ENCODE assay signal across 10 mouse cellular contexts in the genomic region with DNA sequence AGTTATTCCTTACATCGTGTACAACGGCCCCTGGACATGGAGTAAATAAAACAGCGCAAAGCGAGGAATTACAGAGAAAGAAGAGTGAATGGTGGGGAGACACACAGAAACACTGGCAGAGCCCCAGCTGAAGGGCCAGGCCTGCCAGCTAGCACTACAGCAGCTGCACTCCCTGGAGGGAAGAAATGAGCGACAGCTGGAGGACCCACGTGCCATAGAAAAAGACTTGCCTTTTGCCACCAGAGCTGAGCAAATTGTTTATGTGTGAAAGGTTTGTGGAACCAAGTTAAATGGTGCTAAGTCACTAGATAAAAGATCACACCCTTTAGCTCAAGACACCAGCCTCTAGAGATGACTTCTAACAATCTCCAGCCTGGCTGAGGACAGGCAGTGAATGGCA. TPM values are rescaled to one million over a fixed set of nuclear protein-coding genes. Genes with fewer than 3 reads are reported as not detected.
DNase-seq lines count a peak whose midpoint lies in the region; ATAC-seq and TF ChIP-seq lines count a peak whose summit lies in the region.
"Had no signal": no experiment of that assay in that cellular context is flagged by ENCODE, and none has a peak within 500 bp of the region (broad histone marks: within the 10 kb centered on the region; RNA-seq: fewer than 3 reads in every experiment).

No protein-coding gene starts in this region.

- DNase-seq in cerebellum, adult 9-11 months = peak; percentile 45
- DNase-seq in cerebellum, adult 11 months = no peak
- DNase-seq in lung, postnatal 14 days = peak; percentile 14
- no peak for DNase-seq in lung, postnatal 25 days (ENCODE audit: low spot score)
- peak; percentile 58 for DNase-seq in right cerebral cortex, postnatal 4 days
- DNase-seq in heart, adult 2 months = no peak
- DNase-seq: thymus, adult 18-20 months had no signal

- WGBS in limb, embryonic 12.5 days = 48% methylated on average over 6 of the region's 6 CpGs
- 78% methylated on average over 6 of the region's 6 CpGs for WGBS in heart, adult 2 months

- no peaks in the 10 kb centered on the region for H3K36me3 ChIP-seq in limb, embryonic 12.5 days
- H3K36me3 ChIP-seq in heart, adult 2 months (ENCODE audit: control insufficient read depth, insufficient read depth, low read length) = no peaks in the 10 kb centered on the region

- peak overlapping the region; percentile 64 for H3K27ac ChIP-seq in limb, embryonic 12.5 days
- no peak overlapping the region for H3K27ac ChIP-seq in heart, adult 2 months

- H3K4me1 ChIP-seq in limb, embryonic 12.5 days (replicated peaks) = peaks cover 19% of the 10 kb centered on the region
- no peaks in the 10 kb centered on the region; the same call in 1 of the 2 replicates for H3K4me1 ChIP-seq in heart, adult 2 months (ENCODE audit: control insufficient read depth, insufficient read depth, low read length)

- ATAC-seq in limb, embryonic 12.5 days (ENCODE audit: insufficient number of reproducible peaks, insufficient read depth, low FRiP score, low TSS enrichment, low read depth) = no peak; the same call in 1 of the 2 replicates
- no peak for ATAC-seq in erythroblast, adult 5-6 weeks (replicated peaks; ENCODE audit: low FRiP score, poor library complexity, severe bottlenecking)

- no peaks in the 10 kb centered on the region for H3K9me3 ChIP-seq in limb, embryonic 12.5 days

- H3K9ac ChIP-seq in limb, embryonic 12.5 days (replicated peaks) = no peak overlapping the region
- H3K9ac ChIP-seq in heart, adult 2 months (ENCODE audit: low read depth, low read length) = no peak overlapping the region

- no peaks in the 10 kb centered on the region for H3K27me3 ChIP-seq in limb, embryonic 12.5 days
- H3K27me3 ChIP-seq in heart, adult 2 months (ENCODE audit: control insufficient read depth, insufficient read depth, low read length) = no peaks in the 10 kb centered on the region

- H3K4me2 ChIP-seq in limb, embryonic 12.5 days = no peak overlapping the region

- no peaks in the 10 kb centered on the region for H3K79me2 ChIP-seq in heart, adult 2 months (replicated peaks; ENCODE audit: control insufficient read depth, insufficient read depth, low read length)

- TF ChIP-seq EP300 in heart, adult 2 months (IDR thresholded peaks at IDR 0.05; ENCODE audit: insufficient read depth, low read depth, low read length) = no peak

- no peak overlapping the region for H3K4me3 ChIP-seq in limb, embryonic 12.5 days (replicated peaks)
- H3K4me3 ChIP-seq in heart, adult 2 months = no peak overlapping the region
- H3K4me3 ChIP-seq: erythroblast, embryonic 14.5 days had no signal

- no peak for TF ChIP-seq CTCF in heart, adult 2 months (IDR thresholded peaks at IDR 0.05)

- no peak for TF ChIP-seq POLR2A in heart, adult 2 months (IDR thresholded peaks at IDR 0.05; ENCODE audit: insufficient read depth, low read depth, low read length)

- intact Hi-C loops in heart, adult 2 months (cut with DNase I) = no loop called here

RNA-seq across cellular contexts. Expression of a gene that starts 37.0 kb away (rescaled TPM):
- 26.8 and 29.7 TPM in 2 replicates for polyA plus RNA-seq in limb, embryonic 12.5 days (2016; fragmentation: Nextera tagmentation; extraction: Ambion mirVana)
- not detected in 2 replicates for total RNA-seq in erythroblast, adult 5-6 weeks (2015; ENCODE audit: low replicate concordance)
- not detected in 2 replicates for total RNA-seq in erythroblast, adult 5-6 weeks (2017; ENCODE audit: low replicate concordance)
- under 1 TPM; 0.16 to 0.57 TPM for total RNA-seq in heart, adult 2 months (2021)
- 0.43 and 0.67 TPM in 2 replicates for polyA plus RNA-seq in heart, adult 2 months (2012; rRNA removed)

Comparison
In these comparisons a context has a peak if more than half of its experiments do, and no peak if none do; other contexts are left out.
1. DNase-seq: peak in cerebellum, adult 9-11 months (single experiment), lung, postnatal 14 days (single experiment) and right cerebral cortex, postnatal 4 days (single experiment); none in cerebellum, adult 11 months (single experiment), lung, postnatal 25 days (single experiment) and heart, adult 2 months (0 of 2).